Mouse (Mus musculus) kidney, adult 2 months (tissue): Measurements from ENCODE around the gene Bcas3.

Experiments
- CTCF ChIP-seq: fragments of 200-500 bp; conservative IDR thresholded peaks from 2 replicates; pipeline ENCODE4 v1.5.1; 2011; ENCODE audit warnings: low read depth, mild to moderate bottlenecking, control low read depth, low read length, moderate library complexity, mixed read lengths; ENCODE audit not compliant: insufficient read depth, insufficient read length
- POLR2A ChIP-seq: fragments of 200-500 bp; IDR thresholded peaks from one replicate; pipeline ENCODE4 v1.6.1; 2011; ENCODE audit warnings: low read depth, low read length, control low read depth

GRCm38 (mm10) chr11:85721986-85722385, 369.0 kb downstream of the Bcas3 start:
- TF ChIP-seq CTCF (no peak), POLR2A (no peak)
